Mouse (Mus musculus) liver, embryonic 14.5 days (tissue): ENCODE measurements at regions not wholly inside any gene's neighbourhood (a gene's known extent, or its start where the extent isn't known, plus 50 kb on each side); places are given as distances from the start of the nearest gene placed in this dataset.
"Not testable (repeated sequence)": the region's sequence is repeated elsewhere in the genome, so short reads cannot be mapped to it uniquely, and the experiment has no call there.

Experiments used
- CTCF ChIP-seq: IDR thresholded peaks from 2 replicates; pipeline ENCODE4 v1.5.1; 2016; ENCODE audit warnings: antibody characterized with exemption, low read depth, control low read depth
- EP300 ChIP-seq: IDR thresholded peaks from 2 replicates; pipeline ENCODE4 v1.6.1; 2016; ENCODE audit warnings: antibody characterized with exemption, low read depth

- TF ChIP-seq CTCF, EP300: not testable (repeated sequence)
These were observed 144.4 kb downstream of the Suds3 start for GRCm38 (mm10) chr5:116971474-116971873.
